Mouse (Mus musculus) thymus, postnatal 25 days (tissue): Measurements from ENCODE around the gene Rpl3.
"Not testable (repeated sequence)": the region's sequence is repeated elsewhere in the genome, so short reads cannot be mapped to it uniquely, and the experiment has no call there.

Source experiments
- DNase-seq: peaks from one replicate; pipeline ENCODE4 v3.0.0; 2022

Rpl3 gene

GRCm38 (mm10) chr15:80091121-80091955 is at the start of gene Rpl3, which contains the start of gene Syngr1:
Gene Rpl3 (minus strand): TSS chr15:80091868.
Gene Syngr1 (plus strand): TSS chr15:80091334.
- peak; percentile 91 for DNase-seq

- no peak for DNase-seq
Observed at GRCm38 (mm10) chr15:80140878-80141277, 49.2 kb upstream of the Rpl3 start.

GRCm38 (mm10) chr15:80140302-80140701 is 48.6 kb upstream of the Rpl3 start:
- DNase-seq: no peak

- no peak for DNase-seq
Observed at GRCm38 (mm10) chr15:80137945-80138791, 46.5 kb upstream of the Rpl3 start.

- DNase-seq: no peak
Observed at GRCm38 (mm10) chr15:80136645-80137044, 45.0 kb upstream of the Rpl3 start.

GRCm38 (mm10) chr15:80135499-80135898 is 43.8 kb upstream of the Rpl3 start:
- DNase-seq: no peak

GRCm38 (mm10) chr15:80134450-80134847 is 42.8 kb upstream of the Rpl3 start:
- no peak for DNase-seq

- no peak for DNase-seq
Observed at GRCm38 (mm10) chr15:80133682-80134449, 42.2 kb upstream of the Rpl3 start.

- peak; percentile 93 for DNase-seq
Observed at GRCm38 (mm10) chr15:80132993-80133586, 41.4 kb upstream of the Rpl3 start, which contains the start of gene Tab1. Gene Tab1 (plus strand): TSS chr15:80133127.

- no peak for DNase-seq
Observed at GRCm38 (mm10) chr15:80132452-80132851, 40.8 kb upstream of the Rpl3 start.

GRCm38 (mm10) chr15:80131421-80131820 is 39.8 kb upstream of the Rpl3 start:
- no peak for DNase-seq

GRCm38 (mm10) chr15:80130689-80131088 is 39.0 kb upstream of the Rpl3 start:
- no peak for DNase-seq

- DNase-seq: no peak
Observed at GRCm38 (mm10) chr15:80129982-80130381, 38.3 kb upstream of the Rpl3 start.

GRCm38 (mm10) chr15:80127191-80127590 is 35.5 kb upstream of the Rpl3 start:
- peak; percentile 31 for DNase-seq

- DNase-seq: no peak
Observed at GRCm38 (mm10) chr15:80124651-80125050, 33.0 kb upstream of the Rpl3 start.

- DNase-seq: not testable (repeated sequence)
Observed at GRCm38 (mm10) chr15:80122431-80122830, 30.8 kb upstream of the Rpl3 start.

- DNase-seq: no peak
Observed at GRCm38 (mm10) chr15:80121721-80122325, 30.2 kb upstream of the Rpl3 start.

- DNase-seq: no peak
Observed at GRCm38 (mm10) chr15:80119076-80119475, 27.4 kb upstream of the Rpl3 start.

- DNase-seq: no peak
Observed at GRCm38 (mm10) chr15:80117154-80117553, 25.5 kb upstream of the Rpl3 start.

- no peak for DNase-seq
Observed at GRCm38 (mm10) chr15:80115866-80116794, 24.5 kb upstream of the Rpl3 start.

GRCm38 (mm10) chr15:80115256-80115655 is 23.6 kb upstream of the Rpl3 start:
- no peak for DNase-seq
